Mouse (Mus musculus) erythroblast, embryonic 14.5 days (primary cell): Measurements from ENCODE around the gene Olfr739.

ENCODE experiments used
- GATA1 ChIP-seq: IDR thresholded peaks from 2 replicates; pipeline ENCODE4 v1.6.1; 2012; ENCODE audit warnings: low read length, inconsistent platforms, mixed read lengths
- TAL1 ChIP-seq: IDR thresholded peaks from 3 replicates; pipeline ENCODE4 v1.6.1; 2012; ENCODE audit warnings: low read length, inconsistent platforms, mixed read lengths

- TF ChIP-seq GATA1 (no peak), TAL1 (no peak)
Observed at GRCm38 (mm10) chr14:50418326-50418725, at the start of gene Olfr739.
